Mouse (Mus musculus) adrenal gland, adult 18-20 months (tissue): ENCODE measurements around the gene Pdlim1. TPM values are rescaled to one million over a fixed set of nuclear protein-coding genes. Genes with fewer than 3 reads are reported as not detected.
A peak's percentile ranks its signal among the peaks of the same experiment; 100 is the strongest.

ENCODE experiments used
- DNase-seq, 2 experiments: peaks; one replicate each; pipeline ENCODE4 v3.0.0; 2021 to 2022; ENCODE audit warnings: low spot score in 2 of 2
- total RNA-seq, 2 experiments: library from RNA; stranded (reverse); gene quantifications; 1 replicate in 1 of 2; 2 replicates in 1 of 2; pipeline ENCODE4 v1.2.3; 2021

Pdlim1 gene
- total RNA-seq, 2 experiments from 2014 or later = 19.0 to 22.4 TPM

DNA sequence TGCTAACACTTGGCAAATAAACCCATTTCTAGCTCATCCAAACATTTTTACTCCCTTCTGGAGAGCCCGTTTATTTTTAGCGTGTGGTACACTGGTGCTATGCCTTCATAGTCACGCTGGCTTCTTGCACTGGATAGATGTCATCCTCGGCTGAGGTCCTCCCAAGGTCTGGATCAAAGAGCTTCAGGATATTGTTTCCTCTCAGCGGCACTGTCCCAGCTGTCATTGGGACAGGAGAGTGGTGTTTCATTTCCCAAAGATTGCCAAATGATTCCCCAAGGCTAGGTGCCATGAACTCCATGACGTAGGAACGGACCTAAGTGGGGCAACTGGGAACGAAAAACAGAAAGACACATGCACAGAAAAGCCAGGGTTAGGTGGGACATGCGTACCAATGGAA lies 16.8 kb upstream of the Pdlim1 start:
- no peak for DNase-seq

- no peak for DNase-seq
These were observed 13.1 kb upstream of the Pdlim1 start for GRCm38 (mm10) chr19:40284704-40285103.

- no peak for DNase-seq
These were observed 11.8 kb upstream of the Pdlim1 start for GRCm38 (mm10) chr19:40283415-40283814.

DNA sequence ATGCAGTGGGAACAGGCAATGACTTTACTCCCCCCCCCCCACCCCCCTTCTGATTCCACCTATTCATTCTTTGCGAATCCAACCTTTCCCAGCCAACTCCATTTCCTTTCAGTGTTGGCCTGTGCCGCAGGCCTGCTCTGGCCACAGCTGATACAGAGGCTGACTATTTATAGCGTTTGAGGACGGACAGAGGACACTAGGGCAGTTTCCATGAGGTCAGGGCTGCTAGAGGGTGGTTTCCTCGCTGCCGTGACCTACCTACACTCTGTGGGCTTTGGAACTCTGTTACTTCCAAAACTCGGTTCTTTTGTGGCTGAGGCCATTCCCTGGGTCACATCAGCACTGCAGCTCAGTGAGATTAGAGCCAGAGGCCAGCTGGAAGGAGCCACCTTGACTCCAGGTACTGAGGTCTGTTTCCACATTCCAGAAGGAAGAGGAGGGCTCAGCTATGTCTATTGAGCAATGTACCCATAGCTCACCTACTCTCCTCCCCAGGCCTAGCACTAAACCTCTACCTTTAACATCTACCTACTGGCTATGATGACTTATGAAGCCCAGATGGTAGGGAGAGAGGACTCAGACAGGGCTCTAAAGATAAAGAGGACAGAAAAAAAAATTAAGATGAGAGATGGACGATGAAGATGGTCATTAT lies 6.9 kb upstream of the Pdlim1 start:
- DNase-seq = no peak

DNA sequence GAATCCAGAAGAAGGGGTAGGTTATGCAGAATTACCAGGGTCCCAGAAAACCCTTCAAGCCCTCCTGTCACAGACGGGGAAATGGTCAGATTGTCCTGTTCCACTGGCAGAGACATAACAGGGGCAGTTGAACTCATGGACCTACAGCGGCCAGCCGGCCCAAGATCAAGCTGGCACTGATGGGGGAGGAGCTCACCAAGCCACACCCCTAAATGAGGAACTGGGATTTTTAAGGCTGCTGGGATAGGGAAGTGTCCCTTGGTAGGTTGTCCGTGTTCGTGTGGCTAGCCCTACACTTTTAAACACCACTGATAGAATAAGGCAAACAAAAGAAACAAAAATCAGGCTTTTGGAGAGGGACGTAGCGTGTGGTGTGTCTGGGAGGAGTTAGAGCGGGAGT lies 5.9 kb upstream of the Pdlim1 start:
- no peak for DNase-seq

DNA sequence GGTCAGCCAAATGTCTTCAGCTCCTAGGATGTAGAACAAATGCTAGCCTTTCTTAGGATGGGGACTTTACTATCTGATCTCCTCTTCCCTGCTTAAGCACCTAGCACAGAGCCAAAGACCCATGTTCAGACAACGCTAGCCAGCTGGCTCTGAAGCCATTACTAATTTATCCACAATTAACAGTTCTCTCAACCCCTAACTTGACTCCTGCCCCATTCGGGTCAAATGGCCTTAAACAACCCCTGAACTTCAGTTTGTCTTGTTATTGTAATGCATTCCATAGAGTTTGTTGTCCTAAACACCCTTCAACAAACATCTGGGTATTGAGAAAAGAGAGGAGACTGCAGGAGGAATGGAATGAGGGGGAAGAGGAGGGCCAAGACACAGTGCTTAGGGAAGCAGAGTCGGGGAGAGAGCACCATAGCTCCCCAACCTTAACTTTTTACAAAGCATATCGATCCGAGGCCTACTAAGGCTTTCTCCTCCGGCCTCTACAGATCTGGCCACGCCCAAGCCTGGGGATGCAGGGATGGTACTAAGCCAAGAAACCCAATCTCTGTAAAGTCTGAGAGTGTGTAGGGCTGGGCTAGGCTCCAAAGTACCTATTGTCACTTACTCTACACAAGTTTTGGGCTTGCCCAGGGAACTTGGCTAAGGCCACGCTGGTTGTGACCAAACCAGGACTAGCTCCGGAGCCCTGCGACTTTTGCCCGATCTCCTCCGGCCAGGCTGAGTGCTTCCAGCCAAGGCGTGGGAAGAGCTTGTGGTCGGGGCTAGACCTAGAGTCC lies 4.0 kb upstream of the Pdlim1 start:
- no peak for DNase-seq

GRCm38 (mm10) chr19:40272674-40273073 lies 1.0 kb upstream of the Pdlim1 start:
- no peak for DNase-seq

DNA sequence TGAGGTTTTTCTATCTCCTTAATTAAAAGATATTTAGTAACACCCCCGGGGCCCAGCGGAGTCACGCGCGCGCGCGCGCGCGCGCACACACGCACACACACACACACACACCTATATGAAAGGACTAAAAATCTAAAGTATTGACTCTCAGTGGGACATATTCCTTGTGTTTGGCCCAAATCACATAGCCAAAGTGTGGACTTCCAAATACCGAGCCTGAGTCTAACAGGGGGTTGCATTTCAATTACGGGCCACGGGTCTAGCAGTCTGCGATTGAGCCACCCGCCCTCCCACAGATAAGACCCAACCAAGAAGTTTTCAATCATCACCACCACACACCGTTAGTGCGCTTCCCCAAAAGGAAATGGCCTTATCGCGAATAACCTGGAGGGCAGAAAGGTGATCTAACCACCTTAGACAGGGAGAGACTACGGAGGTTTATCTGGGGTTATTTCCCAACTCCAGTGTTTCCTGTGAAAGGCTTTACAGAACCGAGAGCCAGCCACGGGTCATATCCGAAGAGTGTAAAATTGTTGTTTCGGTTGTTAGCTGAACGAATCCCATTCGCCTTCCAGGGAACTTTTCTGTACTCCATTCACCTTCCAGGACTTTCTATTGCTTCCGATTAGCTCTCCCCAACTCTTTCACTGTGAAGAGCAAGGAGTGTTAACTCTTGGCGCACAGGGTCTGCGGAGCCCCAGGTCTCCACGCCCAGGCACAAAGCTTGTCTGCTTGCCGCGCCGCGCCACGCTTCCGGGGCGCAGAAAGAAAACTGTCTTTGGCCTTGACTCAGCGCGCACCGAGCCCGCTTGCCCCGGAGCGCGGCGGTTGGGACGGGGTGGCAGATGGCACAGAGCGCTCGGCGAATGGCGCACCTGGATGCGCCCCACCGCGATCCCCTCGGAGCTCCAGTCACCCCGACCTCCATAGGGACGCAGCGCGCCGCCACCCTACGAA lies 1.0 kb downstream of the Pdlim1 start:
- DNase-seq = peak; percentile 33 to 40

DNA sequence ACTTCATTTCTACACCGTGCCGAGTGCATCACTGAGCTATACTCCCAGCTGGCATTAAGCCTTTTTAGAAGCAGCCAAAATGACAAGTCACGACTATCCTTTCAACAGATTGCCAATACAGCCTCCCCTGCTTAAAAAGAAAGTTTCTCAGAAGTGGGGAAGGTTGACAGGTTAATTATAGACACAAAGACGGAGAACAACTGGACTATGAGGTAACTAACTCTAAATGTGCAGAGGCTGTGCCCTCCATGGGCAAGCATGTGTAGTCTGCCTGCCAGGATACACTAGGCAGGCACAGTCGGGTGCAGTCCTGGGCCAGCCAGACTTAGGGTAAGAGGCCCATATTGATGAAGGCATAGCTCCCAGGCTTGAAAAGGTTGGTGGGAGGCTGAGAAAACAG lies 2.1 kb downstream of the Pdlim1 start:
- DNase-seq = no peak

DNA sequence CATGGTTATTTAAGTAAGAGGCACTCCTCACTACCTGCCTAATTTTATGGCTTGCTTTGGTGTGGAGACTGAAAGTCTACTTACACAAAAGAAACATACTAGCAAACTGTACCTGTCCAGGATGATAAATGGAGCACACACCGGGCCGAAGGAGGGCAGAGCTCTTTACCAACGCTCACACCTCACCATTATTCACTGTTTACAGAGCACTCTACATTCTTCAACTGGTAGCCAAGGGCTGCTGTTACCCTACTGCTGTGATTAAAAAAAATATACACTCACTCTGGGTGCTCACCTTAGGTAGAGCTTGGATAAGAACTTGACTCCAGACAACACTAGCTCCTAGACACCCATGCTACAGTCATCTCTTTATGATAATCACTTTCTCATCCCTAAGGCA lies 3.1 kb downstream of the Pdlim1 start:
- no peak for DNase-seq

DNA sequence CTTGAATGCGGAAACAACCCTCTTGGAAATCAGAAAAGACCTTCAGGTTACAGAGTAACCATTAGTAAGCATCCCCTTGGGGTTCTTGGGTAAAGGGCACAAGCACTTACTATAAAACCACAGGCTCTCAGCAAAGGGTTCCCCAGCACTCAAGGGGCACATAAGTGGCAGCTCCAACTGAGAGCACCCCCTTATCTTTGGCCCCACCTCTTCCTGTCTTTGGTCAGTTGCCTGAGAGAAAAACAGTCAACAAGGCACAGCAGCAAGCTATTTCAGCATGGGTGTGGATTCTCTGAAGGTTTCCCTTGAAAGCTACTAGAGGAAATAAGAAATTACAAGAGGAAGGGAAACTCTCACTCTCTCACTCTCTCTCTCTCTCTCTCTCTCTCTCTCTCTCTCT lies 4.3 kb downstream of the Pdlim1 start:
- DNase-seq = no peak

GRCm38 (mm10) chr19:40259485-40259884 lies 12.2 kb downstream of the Pdlim1 start:
- no peak for DNase-seq

GRCm38 (mm10) chr19:40257396-40257795 lies 14.2 kb downstream of the Pdlim1 start:
- no peak for DNase-seq

DNA sequence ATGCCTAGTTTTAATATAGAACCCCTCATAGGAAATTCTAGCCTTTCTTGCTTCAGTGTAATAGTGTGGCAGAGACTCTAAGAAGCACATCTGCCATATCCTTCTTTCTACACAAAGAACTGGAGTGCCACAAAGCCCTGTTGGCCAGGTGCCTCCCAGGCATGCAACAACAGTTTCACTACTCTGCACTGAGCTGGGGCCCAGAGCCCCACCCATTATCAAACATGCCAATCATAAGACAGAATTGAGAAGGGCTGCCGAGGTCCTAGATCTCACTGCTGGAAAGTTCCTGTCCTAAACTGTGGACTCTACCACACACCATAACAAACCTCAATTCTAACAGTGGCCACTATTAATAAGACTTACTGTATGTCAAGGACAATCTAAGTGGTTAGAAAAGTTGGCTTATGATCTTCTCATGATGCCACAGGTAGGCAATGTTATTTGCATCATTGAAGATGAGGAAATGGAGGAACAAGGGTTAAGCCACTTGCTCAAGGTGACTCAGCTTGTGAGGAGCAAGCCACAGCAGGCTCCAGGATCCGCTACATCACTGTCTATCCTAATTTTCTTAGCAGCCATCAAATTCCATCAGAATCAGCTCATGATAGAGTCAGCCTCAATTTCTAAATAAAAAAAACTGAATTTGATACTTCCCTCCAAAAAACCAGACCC lies 15.1 kb downstream of the Pdlim1 start:
- DNase-seq = no peak

GRCm38 (mm10) chr19:40255561-40255960 lies 16.1 kb downstream of the Pdlim1 start:
- no peak for DNase-seq

GRCm38 (mm10) chr19:40254741-40255140 lies 16.9 kb downstream of the Pdlim1 start:
- no peak for DNase-seq

DNA sequence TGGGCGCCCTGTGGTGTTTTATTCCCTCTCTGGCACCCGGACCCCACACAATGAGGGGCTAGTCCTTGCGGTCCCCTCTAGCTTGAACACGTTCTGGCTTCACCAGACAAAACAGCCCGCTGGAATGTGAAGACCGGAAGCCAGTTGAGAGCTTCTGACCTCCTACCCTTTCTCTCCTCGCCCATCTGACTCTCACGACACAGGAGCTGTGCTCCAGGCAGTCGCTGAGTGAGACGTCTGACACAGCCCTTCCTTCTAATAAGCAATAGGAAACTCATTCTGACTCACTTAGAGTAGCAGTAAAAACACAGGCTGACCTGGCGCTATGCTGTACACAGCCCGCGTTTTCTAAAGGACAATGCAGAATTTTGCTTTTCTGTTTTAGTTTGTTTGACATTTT lies 17.9 kb downstream of the Pdlim1 start:
- no peak for DNase-seq

- no peak for DNase-seq
These were observed 20.5 kb downstream of the Pdlim1 start for GRCm38 (mm10) chr19:40251115-40251514.

DNA sequence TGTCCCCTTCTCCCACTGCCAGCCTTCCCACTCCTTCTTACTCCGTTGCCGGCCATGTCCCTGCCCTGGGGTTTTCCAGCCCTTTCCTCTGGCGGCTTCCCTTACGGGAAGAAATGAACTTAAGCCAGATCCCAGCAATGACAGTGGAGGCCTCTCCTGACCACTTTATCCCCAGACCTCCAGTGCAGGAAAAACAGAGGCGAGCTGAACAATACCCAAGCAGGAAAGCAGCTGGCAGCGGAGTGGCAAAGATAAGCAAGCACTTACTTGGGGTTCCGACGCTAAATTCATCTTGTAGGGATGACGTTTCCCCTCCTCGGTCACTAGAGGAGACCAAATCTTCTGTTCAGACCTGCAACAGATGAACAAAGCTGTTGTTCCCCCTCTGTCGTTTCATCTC lies 22.3 kb downstream of the Pdlim1 start:
- DNase-seq = no peak

DNA sequence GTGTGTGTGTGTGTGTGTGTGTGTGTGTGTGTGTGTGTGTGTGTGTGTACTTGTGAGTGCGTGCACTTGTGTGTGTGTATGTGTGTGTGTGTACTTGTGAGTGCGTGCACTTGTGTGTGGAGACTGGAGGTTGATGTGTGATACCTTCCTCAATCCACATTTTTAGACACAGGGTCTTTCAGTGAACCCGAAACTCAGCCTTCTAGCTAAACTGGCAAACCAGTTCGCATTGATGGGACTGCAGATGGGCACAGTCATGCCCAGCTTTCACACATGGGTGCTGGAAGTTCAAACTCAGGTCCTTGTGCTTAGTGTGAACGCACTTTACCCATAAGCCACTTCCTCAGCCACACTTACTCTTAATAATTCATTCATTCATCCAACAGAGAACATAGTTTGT lies 23.2 kb downstream of the Pdlim1 start:
- no peak for DNase-seq

GRCm38 (mm10) chr19:40247268-40247666 lies 24.4 kb downstream of the Pdlim1 start:
- no peak for DNase-seq
